ENCODE assay signal across 8 mouse cellular contexts in the genomic region with DNA sequence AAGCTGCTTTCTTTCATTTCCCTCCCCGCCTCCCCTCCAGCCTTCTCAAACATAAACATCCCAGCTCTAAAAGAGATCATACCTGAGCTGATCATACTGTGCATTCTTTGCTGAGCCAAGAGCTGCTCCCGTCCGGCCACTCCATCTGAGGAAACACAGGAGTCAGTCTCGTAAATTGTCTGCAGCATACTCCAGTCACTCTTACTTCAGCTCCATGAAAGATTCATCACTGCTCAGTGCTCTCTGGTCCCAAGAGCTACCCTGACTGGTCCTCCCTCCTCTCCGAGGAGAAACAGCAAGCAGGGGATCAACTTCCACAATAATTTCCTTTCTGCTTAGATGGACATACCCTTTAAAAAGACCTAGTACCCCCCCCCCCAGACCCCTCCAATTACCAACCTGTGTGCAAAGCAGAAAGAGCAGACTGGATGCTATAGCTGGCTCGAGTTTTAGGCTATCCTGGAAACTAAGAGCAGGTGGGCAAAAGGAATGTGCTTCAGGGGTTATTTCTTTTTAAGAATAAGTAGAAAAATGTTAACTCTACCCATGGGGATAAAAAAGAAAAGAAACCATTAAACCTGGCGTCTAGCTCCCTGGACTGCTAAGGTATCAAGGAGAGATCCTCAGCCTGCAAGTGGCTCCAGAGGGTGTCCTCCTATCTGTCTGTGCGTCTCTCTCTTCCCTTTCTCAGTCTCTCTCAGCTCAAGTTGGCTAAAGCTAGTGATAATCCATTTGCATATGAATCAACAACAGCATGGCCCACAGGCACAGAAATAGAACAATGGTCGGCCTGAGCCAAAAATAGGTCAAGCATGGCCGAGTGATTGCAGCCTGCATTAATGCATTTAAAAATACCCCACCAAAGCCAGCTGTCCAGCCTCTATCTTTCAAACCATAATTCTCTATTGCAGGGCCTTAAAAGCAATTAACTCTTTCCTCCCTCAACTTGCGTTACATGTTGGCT.
DNase-seq lines count a peak whose midpoint lies in the region; ATAC-seq and TF ChIP-seq lines count a peak whose summit lies in the region.
"Had no signal": no experiment of that assay in that cellular context is flagged by ENCODE, and none has a peak within 500 bp of the region (broad histone marks: within the 10 kb centered on the region; RNA-seq: fewer than 3 reads in every experiment).

No protein-coding gene starts in this region.

- 16% methylated on average over 11 of the region's 11 CpGs for WGBS in heart, embryonic 12.5 days
- 6% methylated on average over 11 of the region's 11 CpGs for WGBS in neural tube, embryonic 13.5 days

- H3K27me3 ChIP-seq in heart, embryonic 12.5 days (replicated peaks): no peaks in the 10 kb centered on the region
- H3K27me3 ChIP-seq in neural tube, embryonic 13.5 days: no peaks in the 10 kb centered on the region

- no peak for TF ChIP-seq CTCF in left cerebral cortex, adult 2 months (IDR thresholded peaks at IDR 0.05)

- no peak overlapping the region for H3K9ac ChIP-seq in ES-E14 (ENCODE audit: insufficient read depth, low read depth, low read length, poor library complexity, severe bottlenecking)
- peak overlapping the region; percentile 70 for H3K9ac ChIP-seq in heart, embryonic 12.5 days
- H3K9ac ChIP-seq in neural tube, embryonic 13.5 days: peak overlapping the region; percentile 60

- in situ Hi-C loops in ES-E14 (cut with MboI; ENCODE audit: low sequenced_read_pairs in 2 of 2, unreplicated experiment in 2 of 2): no loop called here

- ATAC-seq in heart, embryonic 12.5 days (ENCODE audit: insufficient number of reproducible peaks, low FRiP score): peak; percentile 25; the same call in 1 of the 2 replicates
- peak; percentile 87 for ATAC-seq in neural tube, embryonic 13.5 days (ENCODE audit: low read depth)
- ATAC-seq in megakaryocyte-erythroid progenitor cell, adult 5-6 weeks (replicated peaks; ENCODE audit: low FRiP score, low TSS enrichment, poor library complexity, severe bottlenecking): no peak

- DNase-seq in B cell, adult 2 months: peak; percentile 53 to 54
- DNase-seq in ES-E14 (ENCODE audit: low read depth, low spot score): peak; percentile 20
- peak; percentile 61 for DNase-seq in embryo, embryonic 11 days
- peak; percentile 36 to 44 for DNase-seq in left cerebral cortex, adult 2 months (ENCODE audit: extremely low spot score in 1 of 2, low spot score in 2 of 2)

- H3K4me2 ChIP-seq in heart, embryonic 12.5 days: peak overlapping the region; percentile 75
- H3K4me2 ChIP-seq in neural tube, embryonic 13.5 days: peak overlapping the region; percentile 49

- H3K36me3 ChIP-seq in ES-E14 (ENCODE audit: control insufficient read depth, insufficient read depth, low read length, poor library complexity, severe bottlenecking): no peaks in the 10 kb centered on the region
- H3K36me3 ChIP-seq in heart, embryonic 12.5 days: no peaks in the 10 kb centered on the region
- no peaks in the 10 kb centered on the region for H3K36me3 ChIP-seq in neural tube, embryonic 13.5 days

- no peak overlapping the region for H3K27ac ChIP-seq in ES-E14 (ENCODE audit: insufficient read depth, low read depth, low read length, poor library complexity, severe bottlenecking)
- H3K27ac ChIP-seq in heart, embryonic 12.5 days (ENCODE audit: poor library complexity, severe bottlenecking): peak overlapping the region; percentile 95
- H3K27ac ChIP-seq in left cerebral cortex, adult 2 months: peak overlapping the region; percentile 91
- H3K27ac ChIP-seq in neural tube, embryonic 13.5 days (replicated peaks): peak overlapping the region; percentile 77

- no peaks in the 10 kb centered on the region for H3K9me3 ChIP-seq in ES-E14 (ENCODE audit: control insufficient read depth, insufficient read depth, low read depth, low read length)
- no peaks in the 10 kb centered on the region for H3K9me3 ChIP-seq in heart, embryonic 12.5 days (replicated peaks)
- no peaks in the 10 kb centered on the region for H3K9me3 ChIP-seq in neural tube, embryonic 13.5 days

- H3K4me1 ChIP-seq in ES-E14 (ENCODE audit: control insufficient read depth in 2 of 2, insufficient read depth in 2 of 2, low read length in 2 of 2, poor library complexity in 1 of 2): peaks cover 0 to 6% of the 10 kb centered on the region in 2 experiments; a peak in 2 of 4 replicates
- H3K4me1 ChIP-seq in heart, embryonic 12.5 days (replicated peaks): peaks cover 15% of the 10 kb centered on the region
- H3K4me1 ChIP-seq in neural tube, embryonic 13.5 days (replicated peaks): peaks cover 40% of the 10 kb centered on the region

- no peak overlapping the region for H3K4me3 ChIP-seq in ES-E14 (ENCODE audit: insufficient read depth in 1 of 2, low read depth in 1 of 2, low read length in 2 of 2, poor library complexity in 1 of 2, severe bottlenecking in 1 of 2)
- H3K4me3 ChIP-seq in heart, embryonic 12.5 days: peak overlapping the region; percentile 54
- peak overlapping the region; percentile 49 for H3K4me3 ChIP-seq in left cerebral cortex, adult 2 months
- peak overlapping the region; percentile 28 for H3K4me3 ChIP-seq in neural tube, embryonic 13.5 days
- H3K4me3 ChIP-seq: erythroblast, embryonic 14.5 days had no signal

- intact Hi-C loops in left cerebral cortex, adult 2 months (cut with DNase I): loop anchor here (1.0 to 10.0 kb wide), 2 partner anchors 29 to 454 kb away; no protein-coding TSS in a partner anchor

TF ChIP-seq in ES-E14, 5 proteins besides CTCF, POLR2A, EP300 and RAD21:
- TF ChIP-seq CHD2 (IDR thresholded peaks at IDR 0.05; ENCODE audit: low read depth, low read length) (no peak), MAFK (IDR thresholded peaks at IDR 0.05; ENCODE audit: insufficient read depth, low read depth, low read length) (no peak), ZC3H11A (IDR thresholded peaks at IDR 0.05; ENCODE audit: borderline replicate concordance, low read depth, low read length) (no peak), HCFC1 (IDR thresholded peaks at IDR 0.05; ENCODE audit: borderline replicate concordance, insufficient read depth, low read length) (no peak), ZNF384 (IDR thresholded peaks at IDR 0.05; ENCODE audit: low read depth, low read length) (no peak)
TF ChIP-seq in ES-E14: peak in this region for 0.

Comparison
In these comparisons a context has a peak if more than half of its experiments do, and no peak if none do; other contexts are left out.
1. H3K4me3 ChIP-seq: peak in heart, embryonic 12.5 days (single experiment), left cerebral cortex, adult 2 months (single experiment) and neural tube, embryonic 13.5 days (single experiment); none in ES-E14 (0 of 2).
2. Peak in every context shown above with its lines, with median percentiles within 50 percentile points of each other: DNase-seq.